Mouse (Mus musculus) monocyte, adult 2 months (primary cell): ENCODE data around the gene Sertad3.

Experiments
- DNase-seq, 2 experiments: peaks; one replicate each; pipeline ENCODE4 v3.0.0; 2022; ENCODE audit warnings: low spot score in 2 of 2, low read depth in 1 of 2

Gene Sertad3

GRCm38 (mm10) chr7:27473156-27473834 lies at the start of gene Sertad3:
Sertad3 (plus strand) TSS chr7:27473768.
- DNase-seq, result peak; percentile 96 to 98

GRCm38 (mm10) chr7:27427387-27427786 lies 46.2 kb upstream of the Sertad3 start:
- no peak for DNase-seq

GRCm38 (mm10) chr7:27428002-27428401 lies 45.6 kb upstream of the Sertad3 start:
- no peak for DNase-seq

GRCm38 (mm10) chr7:27429135-27429534 lies 44.4 kb upstream of the Sertad3 start:
- DNase-seq, result no peak

- no peak for DNase-seq
Observed at GRCm38 (mm10) chr7:27433349-27433748, 40.2 kb upstream of the Sertad3 start.

- no peak for DNase-seq
Observed at GRCm38 (mm10) chr7:27433794-27434193, 39.8 kb upstream of the Sertad3 start.

GRCm38 (mm10) chr7:27437544-27437943 lies 36.0 kb upstream of the Sertad3 start:
- no peak for DNase-seq

- no peak for DNase-seq
Observed at GRCm38 (mm10) chr7:27440014-27440413, 33.6 kb upstream of the Sertad3 start.

- DNase-seq, result no peak
Observed at GRCm38 (mm10) chr7:27446051-27446450, 27.5 kb upstream of the Sertad3 start.

GRCm38 (mm10) chr7:27446521-27447418 lies 26.8 kb upstream of the Sertad3 start:
- DNase-seq, result no peak

- DNase-seq, result peak; percentile 98
Observed at GRCm38 (mm10) chr7:27447419-27448286, 25.9 kb upstream of the Sertad3 start, which contains the start of the genes Sptbn4 and Blvrb. Sptbn4 (minus strand) TSS chr7:27447686. Blvrb (plus strand) TSS chr7:27447978.

- no peak for DNase-seq
Observed at GRCm38 (mm10) chr7:27448421-27449206, 25.0 kb upstream of the Sertad3 start.

GRCm38 (mm10) chr7:27449256-27449862 lies 24.2 kb upstream of the Sertad3 start:
- peak in 1 of 2 experiments; percentile 50 for DNase-seq

- DNase-seq, result no peak
Observed at GRCm38 (mm10) chr7:27451359-27451758, 22.2 kb upstream of the Sertad3 start.

- no peak for DNase-seq
Observed at GRCm38 (mm10) chr7:27452206-27452770, 21.3 kb upstream of the Sertad3 start.

- DNase-seq, result peak in 1 of 2 experiments; percentile 15
Observed at GRCm38 (mm10) chr7:27454461-27455121, 19.0 kb upstream of the Sertad3 start.

- DNase-seq, result no peak
Observed at GRCm38 (mm10) chr7:27455273-27455672, 18.3 kb upstream of the Sertad3 start.

GRCm38 (mm10) chr7:27458614-27459013 lies 15.0 kb upstream of the Sertad3 start:
- no peak for DNase-seq

- no peak for DNase-seq
Observed at GRCm38 (mm10) chr7:27459640-27460039, 13.9 kb upstream of the Sertad3 start.
